Mouse (Mus musculus) testis, adult 2 months (tissue): ENCODE measurements around the gene Rbm19.

Experiments
- CTCF ChIP-seq: fragments of 200-500 bp; IDR thresholded peaks from 2 replicates; pipeline ENCODE4 v1.5.1; 2012; ENCODE audit warnings: low read depth, mild to moderate bottlenecking, inconsistent platforms, low read length, moderate library complexity; ENCODE audit not compliant: control insufficient read depth, insufficient read depth, insufficient replicate concordance
- POLR2A ChIP-seq: fragments of 200-500 bp; IDR thresholded peaks from 2 replicates; pipeline ENCODE4 v1.6.1; 2012; ENCODE audit warnings: low read depth, mild to moderate bottlenecking, inconsistent platforms, low read length, moderate library complexity; ENCODE audit not compliant: control insufficient read depth

DNA sequence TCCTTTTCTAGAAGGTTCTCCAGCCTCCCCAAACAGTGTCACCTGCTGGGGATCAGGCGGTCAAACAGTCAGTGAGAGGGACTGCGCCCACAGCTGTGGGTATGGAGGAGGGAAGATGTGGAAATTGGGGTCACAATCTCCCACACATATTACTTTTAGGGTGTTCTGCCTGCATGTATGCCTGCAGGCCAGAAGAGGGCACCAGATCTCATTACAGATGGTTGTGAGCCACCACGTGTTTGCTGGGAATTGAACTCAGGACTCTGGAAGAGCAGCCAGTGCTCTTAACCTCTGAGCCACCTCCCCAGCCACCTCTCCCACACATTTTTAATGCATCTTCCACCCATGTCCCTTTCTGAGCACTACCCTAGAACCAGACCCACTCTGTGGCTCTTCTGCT lies 88.1 kb downstream of the Rbm19 start:
- TF ChIP-seq POLR2A (no peak), CTCF (0 out of 2 replicates have a peak, but pooled peaks have one; percentile 9)
